Mouse (Mus musculus) embryo, embryonic 10.5 days (tissue): ENCODE results near the gene Gpn3.
"Not testable (repeated sequence)": the region's sequence is repeated elsewhere in the genome, so short reads cannot be mapped to it uniquely, and the experiment has no call there.

Source experiments
- DNase-seq: peaks from one replicate; pipeline ENCODE4 v3.0.0-alpha.2; 2015; ENCODE audit warnings: low spot score

Gene Gpn3

GRCm38 (mm10) chr5:122390671-122391070 lies 19.0 kb downstream of the Gpn3 start:
- no peak for DNase-seq

GRCm38 (mm10) chr5:122391178-122391785 lies 19.6 kb downstream of the Gpn3 start:
- DNase-seq, result no peak

GRCm38 (mm10) chr5:122391786-122392180 lies 20.1 kb downstream of the Gpn3 start, which contains the start of gene Arpc3:
Arpc3 (plus strand) TSS chr5:122391878.
- DNase-seq, result peak; percentile 92

GRCm38 (mm10) chr5:122392227-122393004 lies 20.7 kb downstream of the Gpn3 start:
- DNase-seq, result no peak

GRCm38 (mm10) chr5:122393887-122394286 lies 22.2 kb downstream of the Gpn3 start:
- peak; percentile 83 for DNase-seq

GRCm38 (mm10) chr5:122396791-122397190 lies 25.1 kb downstream of the Gpn3 start:
- no peak for DNase-seq

GRCm38 (mm10) chr5:122397495-122397894 lies 25.8 kb downstream of the Gpn3 start:
- no peak for DNase-seq

GRCm38 (mm10) chr5:122399871-122400270 lies 28.2 kb downstream of the Gpn3 start:
- no peak for DNase-seq

GRCm38 (mm10) chr5:122400628-122401302 lies 29.1 kb downstream of the Gpn3 start:
- DNase-seq, result no peak

- peak; percentile 73 for DNase-seq
Observed at GRCm38 (mm10) chr5:122401303-122401640, 29.6 kb downstream of the Gpn3 start.

GRCm38 (mm10) chr5:122402160-122402559 lies 30.5 kb downstream of the Gpn3 start:
- no peak for DNase-seq

GRCm38 (mm10) chr5:122402772-122403171 lies 31.1 kb downstream of the Gpn3 start:
- no peak for DNase-seq

GRCm38 (mm10) chr5:122403362-122403761 lies 31.7 kb downstream of the Gpn3 start:
- DNase-seq, result no peak

GRCm38 (mm10) chr5:122405537-122405936 lies 33.9 kb downstream of the Gpn3 start:
- DNase-seq, result no peak

- DNase-seq, result no peak
Observed at GRCm38 (mm10) chr5:122409692-122410645, 38.3 kb downstream of the Gpn3 start.

- no peak for DNase-seq
Observed at GRCm38 (mm10) chr5:122411892-122412291, 40.2 kb downstream of the Gpn3 start.

GRCm38 (mm10) chr5:122412826-122413225 lies 41.1 kb downstream of the Gpn3 start:
- DNase-seq, result no peak

- no peak for DNase-seq
Observed at GRCm38 (mm10) chr5:122414351-122414750, 42.7 kb downstream of the Gpn3 start.

- no peak for DNase-seq
Observed at GRCm38 (mm10) chr5:122415465-122415864, 43.8 kb downstream of the Gpn3 start.

- DNase-seq, result not testable (repeated sequence)
Observed at GRCm38 (mm10) chr5:122420676-122421075, 49.0 kb downstream of the Gpn3 start.

- peak; percentile 7 for DNase-seq
Observed at GRCm38 (mm10) chr5:122421271-122422068, 49.8 kb downstream of the Gpn3 start, which contains the start of gene Anapc7. Anapc7 (plus strand) TSS chr5:122421693.
